Mouse (Mus musculus) midbrain, embryonic 11.5 days (tissue): Measurements from ENCODE around the gene Slc35b2. TPM values are rescaled to one million over a fixed set of nuclear protein-coding genes. Genes with fewer than 3 reads are reported as not detected.

Experiments used
- ATAC-seq: fragments of 200-750 bp; cut with Nextera tagmentation; 2 replicates; pipeline ENCODE4 v1.8.0; 2017; ENCODE audit warnings: moderate TSS enrichment, moderate library complexity; ENCODE audit not compliant: low FRiP score
- DNase-seq: peaks from one replicate; pipeline ENCODE4 v3.0.0; 2015; ENCODE audit warnings: low spot score; ENCODE audit errors: missing footprints
- H3K27ac ChIP-seq: fragments of 300-500 bp; sonication (generic); 2 replicates; pipeline ENCODE4 v1.5.1; 2014; ENCODE audit warnings: low read depth, low read length
- H3K27me3 ChIP-seq: fragments of 300-500 bp; sonication (generic); 2 replicates; pipeline ENCODE4 v1.6.1; 2014; ENCODE audit warnings: mild to moderate bottlenecking, low read length, moderate library complexity, mixed read lengths; ENCODE audit not compliant: control insufficient read depth, insufficient read depth
- H3K36me3 ChIP-seq: fragments of 300-500 bp; sonication (generic); 2 replicates; pipeline ENCODE4 v1.6.1; 2014; ENCODE audit warnings: mild to moderate bottlenecking, low read length, moderate library complexity, mixed read lengths; ENCODE audit not compliant: control insufficient read depth, insufficient read depth
- H3K4me1 ChIP-seq: fragments of 300-500 bp; sonication (generic); 2 replicates; pipeline ENCODE4 v1.6.1; 2014; ENCODE audit warnings: low read length; ENCODE audit not compliant: control insufficient read depth, insufficient read depth
- H3K4me2 ChIP-seq: fragments of 300-500 bp; sonication (generic); 2 replicates; pipeline ENCODE4 v1.6.1; 2014; ENCODE audit warnings: mild to moderate bottlenecking, moderate library complexity
- H3K4me3 ChIP-seq: fragments of 300-500 bp; sonication (generic); 2 replicates; pipeline ENCODE4 v1.5.1; 2014; ENCODE audit warnings: low read depth, low read length
- H3K9ac ChIP-seq: fragments of 300-500 bp; sonication (generic); 2 replicates; pipeline ENCODE4 v1.6.1; 2014; ENCODE audit warnings: low read length
- H3K9me3 ChIP-seq: fragments of 300-500 bp; sonication (generic); 2 replicates; pipeline ENCODE4 v1.6.1; 2016; ENCODE audit warnings: low read length; ENCODE audit not compliant: control insufficient read depth
- WGBS: fragments of 180-500 bp; shearing (Covaris S2); extraction: QIAGEN DNeasy Blood & Tissue Kit; methylation state at CpG from one replicate; pipeline ENCODE4 v1.1.7; 2014; 5-methylcytosine and 5-hydroxymethylcytosine counted together
- polyA plus RNA-seq: library from polyadenylated mRNA; unstranded; fragments of >200 nt; fragmentation: Nextera tagmentation; extraction: Ambion mirVana; gene quantifications from 2 replicates; pipeline ENCODE4 v1.2.1, GENCODE M21; 2014

The Slc35b2 gene
- polyA plus RNA-seq, 1 experiment from 2014 or later: 102 TPM

- peaks cover 36% of the 10 kb centered on the region for H3K27me3 ChIP-seq
Observed at GRCm38 (mm10) chr17:45549617-45550181, 14.0 kb upstream of the Slc35b2 start, which contains the start of gene Tmem151b. Gene Tmem151b (minus strand): TSS chr17:45549677.

DNA sequence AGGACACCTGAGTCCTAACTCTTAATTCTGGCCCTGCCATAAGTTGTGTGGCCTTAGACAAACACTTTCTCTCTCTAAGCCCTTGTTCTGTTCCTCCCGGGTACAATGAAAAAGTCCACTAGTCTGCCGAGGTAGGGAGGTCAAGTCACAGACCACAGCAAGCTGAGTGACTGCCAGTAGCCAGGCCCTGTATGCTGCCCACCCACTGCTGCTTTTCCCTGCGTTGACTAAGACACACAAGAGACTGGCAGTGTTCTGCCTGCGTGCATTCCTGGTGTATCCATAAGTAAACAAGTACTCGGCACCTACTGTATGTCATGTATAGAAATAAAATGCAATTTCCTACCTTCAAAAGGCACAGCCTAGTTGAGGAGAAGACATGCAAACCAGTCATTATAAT is 13.4 kb upstream of the Slc35b2 start:
- no peak for ATAC-seq
- no peak overlapping the region for H3K27ac ChIP-seq
- H3K4me1 ChIP-seq: peaks cover 24% of the 10 kb centered on the region

More at GRCm38 (mm10) chr17:45549617-45550181, 14.0 kb upstream of the Slc35b2 start, which contains the start of gene Tmem151b:
- peaks cover 30% of the 10 kb centered on the region for H3K4me1 ChIP-seq
- H3K9me3 ChIP-seq: no peaks in the 10 kb centered on the region
- 0% methylated on average over 14 of the region's 29 CpGs for WGBS
- peak; percentile 97 for DNase-seq
- H3K4me3 ChIP-seq: peak within 1 kb of the TSS; percentile 91
- ATAC-seq: peak; percentile 45; the same call in 1 of the 2 replicates
- peak within 1 kb of the TSS; percentile 88 for H3K27ac ChIP-seq
- no peaks in the 10 kb centered on the region; the same call in 1 of the 2 replicates for H3K36me3 ChIP-seq
- H3K9ac ChIP-seq: peak within 1 kb of the TSS; percentile 98
- H3K4me2 ChIP-seq: peak within 1 kb of the TSS; percentile 78

GRCm38 (mm10) chr17:45551249-45551796 is 12.4 kb upstream of the Slc35b2 start:
- no peaks in the 10 kb centered on the region; the same call in 1 of the 2 replicates for H3K36me3 ChIP-seq
- ATAC-seq (no peak), DNase-seq (no peak)
- no peak overlapping the region for H3K27ac ChIP-seq
- 47% methylated on average over 7 of the region's 7 CpGs for WGBS
- H3K27me3 ChIP-seq: peaks cover 20% of the 10 kb centered on the region
- H3K9ac ChIP-seq: no peak overlapping the region
- peaks cover 20% of the 10 kb centered on the region for H3K4me1 ChIP-seq
- no peak overlapping the region for H3K4me3 ChIP-seq
- H3K4me2 ChIP-seq: no peak overlapping the region
- no peaks in the 10 kb centered on the region for H3K9me3 ChIP-seq

More for the DNA sequence above, 13.4 kb upstream of the Slc35b2 start:
- WGBS: 38% methylated on average over 5 of the region's 5 CpGs
- no peaks in the 10 kb centered on the region for H3K9me3 ChIP-seq
- peak overlapping the region; percentile 78 for H3K4me2 ChIP-seq
- peaks cover 30% of the 10 kb centered on the region for H3K27me3 ChIP-seq
- no peak for DNase-seq
- no peaks in the 10 kb centered on the region; the same call in 1 of the 2 replicates for H3K36me3 ChIP-seq
- H3K9ac ChIP-seq: peak overlapping the region; percentile 98
- H3K4me3 ChIP-seq: peak overlapping the region; percentile 91; the same call in 1 of the 2 replicates

GRCm38 (mm10) chr17:45551816-45552451 is 11.7 kb upstream of the Slc35b2 start:
- H3K27me3 ChIP-seq: peaks cover 20% of the 10 kb centered on the region

GRCm38 (mm10) chr17:45553065-45553464 is 10.6 kb upstream of the Slc35b2 start:
- Histone ChIP-seq H3K4me2 (no peak overlapping the region), H3K27me3 (peaks cover 9% of the 10 kb centered on the region), H3K36me3 (no peaks in the 10 kb centered on the region), H3K4me3 (no peak overlapping the region), H3K9ac (no peak overlapping the region), H3K9me3 (no peaks in the 10 kb centered on the region), H3K27ac (no peak overlapping the region), H3K4me1 (peaks cover 21% of the 10 kb centered on the region)
- WGBS: 83% methylated on average over 3 of the region's 3 CpGs
- ATAC-seq (no peak), DNase-seq (no peak)

More at GRCm38 (mm10) chr17:45551816-45552451, 11.7 kb upstream of the Slc35b2 start:
- Histone ChIP-seq H3K4me2 (no peak overlapping the region), H3K27ac (no peak overlapping the region), H3K9ac (no peak overlapping the region), H3K4me3 (no peak overlapping the region), H3K9me3 (no peaks in the 10 kb centered on the region), H3K36me3 (no peaks in the 10 kb centered on the region), H3K4me1 (peaks cover 21% of the 10 kb centered on the region)
- DNase-seq (peak; percentile 99), ATAC-seq (peak; percentile 29)
- 4% methylated on average over 8 of the region's 8 CpGs for WGBS

DNA sequence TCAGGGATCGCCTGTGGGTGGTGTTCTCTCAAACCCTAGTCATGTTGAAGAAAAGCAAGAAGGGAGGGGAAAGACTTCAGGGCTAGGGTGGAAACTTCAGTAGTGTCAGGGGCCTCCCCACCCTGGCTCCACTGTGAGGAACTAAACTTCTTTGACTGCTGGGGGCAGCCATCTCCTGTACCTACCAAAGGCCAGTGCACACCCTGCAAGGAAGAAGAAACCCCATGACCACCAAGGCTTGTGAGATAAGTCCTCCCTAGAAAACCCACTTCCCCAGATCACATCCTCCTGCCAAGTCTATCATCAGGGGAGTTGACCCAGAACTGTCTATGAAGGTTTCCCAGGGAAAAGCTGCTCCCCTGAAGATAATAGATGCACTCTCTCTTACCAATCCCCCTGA is 9.3 kb upstream of the Slc35b2 start:
- DNase-seq (no peak), ATAC-seq (no peak)
- H3K36me3 ChIP-seq: no peaks in the 10 kb centered on the region
- no peak overlapping the region for H3K27ac ChIP-seq
- 43% methylated on average over 1 of the region's 1 CpGs for WGBS
- peaks cover 7% of the 10 kb centered on the region; the same call in 1 of the 2 replicates for H3K27me3 ChIP-seq
- H3K4me3 ChIP-seq: no peak overlapping the region
- H3K4me2 ChIP-seq: no peak overlapping the region
- peaks cover 18% of the 10 kb centered on the region for H3K4me1 ChIP-seq
- no peaks in the 10 kb centered on the region for H3K9me3 ChIP-seq
- H3K9ac ChIP-seq: no peak overlapping the region

GRCm38 (mm10) chr17:45555452-45556106 is 8.1 kb upstream of the Slc35b2 start, which contains the start of gene Nfkbie:
Gene Nfkbie (plus strand): TSS chr17:45555703.
- ATAC-seq: peak; percentile 80
- Histone ChIP-seq H3K27me3 (peaks cover 7% of the 10 kb centered on the region; the same call in 1 of the 2 replicates), H3K27ac (no peak within 1 kb of the TSS)

DNA sequence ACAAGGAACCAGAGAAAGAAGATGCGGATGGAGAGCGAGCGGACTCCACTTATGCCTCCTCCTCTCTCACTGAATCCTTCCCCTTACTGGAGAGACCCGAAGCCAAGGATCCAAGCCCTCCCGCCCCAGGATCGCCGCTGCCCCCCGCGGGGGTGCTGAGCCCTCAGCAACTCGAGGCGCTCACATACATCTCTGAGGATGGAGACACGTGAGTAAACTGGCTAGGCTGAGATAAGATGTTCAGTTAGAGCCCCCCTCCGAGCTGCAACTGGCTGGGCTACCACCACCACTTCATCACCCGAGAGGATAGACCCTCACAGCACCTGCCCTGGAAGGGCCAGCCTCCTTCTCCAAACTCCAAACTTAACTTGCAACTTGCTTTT is 7.6 kb upstream of the Slc35b2 start:
- WGBS: 5% methylated on average over 14 of the region's 14 CpGs
- Histone ChIP-seq H3K4me2 (peak overlapping the region; percentile 98), H3K36me3 (no peaks in the 10 kb centered on the region), H3K9ac (peak overlapping the region; percentile 77), H3K27ac (no peak overlapping the region), H3K9me3 (no peaks in the 10 kb centered on the region), H3K4me3 (peak overlapping the region; percentile 61), H3K4me1 (peaks cover 10% of the 10 kb centered on the region), H3K27me3 (peaks cover 7% of the 10 kb centered on the region; the same call in 1 of the 2 replicates)
- ATAC-seq (no peak), DNase-seq (peak; percentile 92)

More at GRCm38 (mm10) chr17:45555452-45556106, 8.1 kb upstream of the Slc35b2 start, which contains the start of gene Nfkbie:
- peak; percentile 100 for DNase-seq
- no peaks in the 10 kb centered on the region for H3K36me3 ChIP-seq
- H3K4me1 ChIP-seq: peaks cover 10% of the 10 kb centered on the region
- H3K9me3 ChIP-seq: no peaks in the 10 kb centered on the region
- peak within 1 kb of the TSS; percentile 77 for H3K9ac ChIP-seq
- WGBS: under 1% methylated on average over 45 of the region's 45 CpGs
- peak within 1 kb of the TSS; percentile 98 for H3K4me2 ChIP-seq
- peak within 1 kb of the TSS; percentile 61 for H3K4me3 ChIP-seq
